Mouse (Mus musculus) MEL (cell line): ENCODE measurements around the gene Clpb.

ENCODE experiments used
- MAZ ChIP-seq: IDR thresholded peaks from 2 replicates; pipeline ENCODE4 v1.6.1; 2012; ENCODE audit warnings: low read depth, mild to moderate bottlenecking, inconsistent platforms, low read length, improper control_type of control experiment
- POLR2A ChIP-seq, 2 experiments: IDR thresholded peaks; 2 replicates each; pipeline ENCODE4 v1.6.1; 2011 to 2012; ENCODE audit warnings: low read length in 2 of 2, mild to moderate bottlenecking in 2 of 2, control low read depth in 1 of 2, improper control_type of control experiment in 1 of 2, low read depth in 1 of 2, moderate library complexity in 1 of 2; ENCODE audit not compliant: control insufficient read depth in 1 of 2, insufficient read depth in 1 of 2, poor library complexity in 1 of 2
- TAL1 ChIP-seq: IDR thresholded peaks from 2 replicates; pipeline ENCODE4 v1.6.1; 2012; ENCODE audit warnings: mild to moderate bottlenecking, inconsistent platforms, low read length, moderate library complexity, mixed read lengths

DNA sequence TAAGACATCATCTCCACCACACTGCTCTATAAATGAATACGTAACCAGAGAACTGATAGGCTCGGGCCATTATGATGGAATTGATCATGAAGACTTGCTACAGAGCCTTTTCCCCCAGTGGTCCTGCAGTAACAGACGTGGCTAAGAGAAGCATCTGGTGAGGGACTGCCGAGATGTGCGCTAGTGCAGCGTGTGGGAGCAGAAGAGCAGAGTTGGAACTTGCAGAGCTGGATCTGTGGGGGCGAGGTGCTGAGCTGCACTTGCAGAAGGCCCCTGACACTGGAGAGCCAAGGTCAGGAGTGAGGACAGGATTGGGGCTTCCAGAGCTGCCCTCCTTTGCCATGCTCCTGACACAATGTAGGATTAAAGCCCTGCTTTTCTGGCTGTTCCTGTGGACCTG is 106.6 kb downstream of the Clpb start:
- no peak for TF ChIP-seq MAZ
- TF ChIP-seq POLR2A (IDR thresholded peaks at IDR 0.05; ENCODE audit: control insufficient read depth in 1 of 2, insufficient read depth in 1 of 2, low read depth in 1 of 2, low read length in 2 of 2, poor library complexity in 1 of 2): no peak
- no peak for TF ChIP-seq TAL1
